Mouse (Mus musculus): Measurements from ENCODE around the gene Lig1.

The Lig1 gene

DNA sequence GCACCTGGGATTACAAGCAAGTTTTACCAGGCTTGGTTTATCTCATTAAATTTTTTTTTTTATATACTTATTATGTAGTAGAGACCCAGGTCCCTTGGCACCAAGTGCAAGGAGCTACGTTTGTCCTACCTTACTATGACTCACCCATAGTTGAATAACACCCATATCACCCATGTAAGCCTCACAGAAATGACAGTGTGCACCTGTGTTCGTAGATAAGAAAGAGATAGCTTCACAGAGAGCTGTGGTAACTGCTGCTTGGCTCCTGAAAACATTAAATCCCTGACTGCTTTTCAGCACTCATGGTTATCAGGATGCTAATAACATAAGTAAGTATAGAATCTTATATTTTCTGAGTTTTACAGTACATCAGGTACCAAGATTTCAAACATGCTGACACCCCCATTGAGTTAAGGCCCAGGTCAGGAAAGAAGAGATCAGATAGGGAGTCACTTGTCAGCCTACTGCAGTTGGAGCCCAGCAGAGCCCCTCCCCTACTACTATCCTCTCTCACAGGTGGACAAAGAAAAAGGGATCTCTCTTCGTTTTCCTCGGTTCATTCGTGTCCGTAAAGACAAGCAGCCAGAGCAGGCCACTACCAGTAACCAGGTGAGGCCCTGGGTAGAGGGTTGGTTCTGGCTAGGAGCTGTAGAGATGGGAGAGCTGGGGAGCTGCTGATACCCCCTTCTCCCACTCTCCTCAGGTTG, 33.6 kb downstream of the Lig1 start:
- no peak for DNase-seq (ENCODE audit: low spot score in 2 of 2)

DNA sequence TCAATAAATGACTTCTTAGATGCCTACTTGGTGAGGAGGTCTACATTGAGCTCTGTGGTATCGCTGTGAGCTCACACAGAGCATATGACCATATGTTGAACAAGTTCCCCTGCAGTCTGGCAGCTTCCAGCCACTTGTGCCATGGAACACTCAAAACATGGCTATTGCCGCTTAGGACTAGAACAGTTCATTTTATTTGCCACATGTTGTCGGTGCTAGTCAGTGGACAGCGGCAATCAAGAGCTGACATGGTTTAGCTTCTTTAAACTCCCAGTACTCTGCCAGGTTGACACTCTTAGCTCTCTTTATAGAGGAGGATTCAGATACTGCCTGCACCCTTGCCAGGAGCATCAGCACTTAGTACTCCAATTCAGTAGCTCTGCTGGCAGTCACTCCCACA, 34.3 kb downstream of the Lig1 start:
- DNase-seq (ENCODE audit: low spot score in 2 of 2): no peak

DNA sequence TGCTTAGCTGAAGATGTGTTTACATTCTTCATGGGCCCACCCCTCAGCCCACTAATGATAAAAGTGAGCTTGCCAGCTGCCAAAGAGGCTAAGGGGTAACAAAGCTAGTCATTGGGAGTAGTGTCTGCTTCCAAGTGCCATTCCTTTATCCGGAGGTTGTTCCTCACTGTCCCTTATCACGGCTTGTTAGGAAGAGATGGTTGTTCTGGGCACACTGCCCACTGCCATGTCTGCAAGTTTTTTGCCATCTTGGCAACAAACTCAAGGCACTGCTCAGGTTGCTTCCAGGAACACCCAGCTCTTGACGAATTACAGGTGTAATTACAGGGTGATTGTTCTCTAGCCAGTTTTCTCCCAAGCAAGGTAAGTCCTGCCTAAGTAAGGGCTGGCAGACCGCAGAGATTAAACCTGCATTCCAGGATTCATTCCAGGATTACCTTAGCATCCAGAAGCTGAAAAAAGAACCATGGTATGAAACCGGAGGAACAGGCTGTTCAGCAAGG, 37.1 kb downstream of the Lig1 start:
- DNase-seq (ENCODE audit: low spot score in 2 of 2): no peak

DNA sequence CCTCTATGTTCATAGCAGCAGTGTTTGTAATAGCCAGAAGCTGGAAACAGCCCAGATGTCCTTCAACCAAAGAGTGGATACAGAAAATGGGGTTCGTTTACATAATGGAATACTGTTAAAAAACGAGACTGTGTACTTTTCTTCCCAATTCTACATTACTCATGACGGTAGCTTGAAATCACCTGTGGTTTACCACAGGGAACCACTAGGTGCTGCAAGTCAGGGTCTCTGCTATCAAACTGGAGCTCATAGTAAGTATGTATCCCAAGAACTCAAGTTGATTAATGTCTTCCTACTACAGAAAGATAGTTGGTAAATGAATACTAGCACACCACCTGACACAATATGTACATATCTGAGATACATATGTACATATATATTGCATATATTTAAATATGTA, 44.3 kb downstream of the Lig1 start:
- no peak for DNase-seq (ENCODE audit: low spot score in 2 of 2)

- peak in 1 of 2 experiments; percentile 32 for DNase-seq (ENCODE audit: low spot score in 2 of 2)
Observed at GRCm38 (mm10) chr7:13324316-13324715, 47.2 kb downstream of the Lig1 start, which contains the start of gene Pla2g4c. TSS of gene Pla2g4c (plus strand) at chr7:13324655.

- no peak for DNase-seq (ENCODE audit: low spot score in 2 of 2)
Observed at GRCm38 (mm10) chr7:13330575-13330974, 53.5 kb downstream of the Lig1 start.

DNA sequence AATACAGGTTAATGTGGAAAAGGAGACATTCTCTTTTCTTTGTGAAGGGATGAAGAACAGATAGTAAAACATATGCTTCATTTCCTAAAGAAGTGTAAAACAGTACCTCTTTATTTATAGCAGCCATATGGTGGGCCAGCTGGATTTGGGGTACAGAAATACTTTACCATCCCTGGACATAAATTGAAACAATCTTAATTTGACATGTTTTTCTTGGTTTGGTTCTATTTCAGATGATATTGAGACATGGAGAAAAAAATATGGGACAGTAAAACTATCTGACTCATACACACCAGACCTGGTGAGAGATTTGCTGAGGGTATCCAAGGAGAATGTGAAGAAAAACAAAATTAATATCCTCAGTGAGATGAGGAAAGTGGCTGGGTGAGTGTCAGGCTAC, 78.9 kb downstream of the Lig1 start:
- no peak for DNase-seq (ENCODE audit: low spot score in 2 of 2)
